Mouse (Mus musculus) intestine, postnatal 0 days (tissue): Measurements from ENCODE around the gene Pacsin2. TPM values are rescaled to one million over a fixed set of nuclear protein-coding genes. Genes with fewer than 3 reads are reported as not detected.

Experiments
- ATAC-seq: fragments of 200-750 bp; cut with Nextera tagmentation; 2 replicates; pipeline ENCODE4 v1.8.0; 2017; ENCODE audit warnings: mild to moderate bottlenecking, moderate TSS enrichment, moderate library complexity
- H3K27ac ChIP-seq: fragments of 300-500 bp; sonication (generic); 2 replicates; pipeline ENCODE4 v1.5.1; 2014; ENCODE audit warnings: mild to moderate bottlenecking, low read depth, low read length, moderate library complexity
- H3K27me3 ChIP-seq: fragments of 300-500 bp; sonication (generic); replicated peaks from 2 replicates; pipeline ENCODE4 v1.6.1; 2014; ENCODE audit warnings: low read length, mixed read lengths; ENCODE audit not compliant: control insufficient read depth, insufficient read depth
- H3K36me3 ChIP-seq: fragments of 300-500 bp; sonication (generic); 2 replicates; pipeline ENCODE4 v1.6.1; 2014; ENCODE audit warnings: mild to moderate bottlenecking, moderate library complexity; ENCODE audit not compliant: control insufficient read depth, insufficient read depth
- H3K4me1 ChIP-seq: fragments of 300-500 bp; sonication (generic); replicated peaks from 2 replicates; pipeline ENCODE4 v1.6.1; 2014; ENCODE audit warnings: antibody characterized with exemption, low read length, mixed read lengths; ENCODE audit not compliant: control insufficient read depth, insufficient read depth
- H3K4me2 ChIP-seq: fragments of 300-500 bp; sonication (generic); replicated peaks from 2 replicates; pipeline ENCODE4 v1.6.1; 2014; ENCODE audit warnings: low read depth, mild to moderate bottlenecking, moderate library complexity
- H3K4me3 ChIP-seq: fragments of 300-500 bp; sonication (generic); 2 replicates; pipeline ENCODE4 v1.5.1; 2014; ENCODE audit warnings: low read depth, low read length
- H3K9ac ChIP-seq: fragments of 300-500 bp; sonication (generic); 2 replicates; pipeline ENCODE4 v1.6.1; 2014; ENCODE audit warnings: mild to moderate bottlenecking, low read depth, low read length
- H3K9me3 ChIP-seq: fragments of 300-500 bp; sonication (generic); 2 replicates; pipeline ENCODE4 v1.6.1; 2016; ENCODE audit warnings: mixed run types; ENCODE audit not compliant: control insufficient read depth
- CTCF ChIP-seq: sonication (generic); IDR thresholded peaks from 2 replicates; pipeline ENCODE4 v1.5.1; 2016; ENCODE audit warnings: low read depth, mild to moderate bottlenecking, control low read depth, antibody characterized with exemption, moderate library complexity
- WGBS: fragments of 180-500 bp; shearing (Covaris S2); extraction: QIAGEN DNeasy Blood & Tissue Kit; methylation state at CpG from one replicate; pipeline ENCODE4 v1.1.7; 2014; 5-methylcytosine and 5-hydroxymethylcytosine counted together
- polyA plus RNA-seq: library from polyadenylated mRNA; unstranded; fragments of >200 nt; fragmentation: Nextera tagmentation; extraction: Ambion mirVana; gene quantifications from 2 replicates; pipeline ENCODE4 v1.2.1, GENCODE M21; 2015

The Pacsin2 gene
- polyA plus RNA-seq, 1 experiment from 2014 or later = 40.9 TPM

- no peak overlapping the region for H3K4me3 ChIP-seq
- H3K4me1 ChIP-seq = no peaks in the 10 kb centered on the region
- TF ChIP-seq CTCF = no peak
- H3K36me3 ChIP-seq = no peaks in the 10 kb centered on the region; the same call in 1 of the 2 replicates
- no peak overlapping the region for H3K27ac ChIP-seq
- no peaks in the 10 kb centered on the region for H3K27me3 ChIP-seq
- no peak for ATAC-seq
- H3K4me2 ChIP-seq = no peak overlapping the region
- H3K9me3 ChIP-seq = no peaks in the 10 kb centered on the region
- no peak overlapping the region for H3K9ac ChIP-seq
- WGBS = 77% methylated on average over 8 of the region's 8 CpGs
These were observed 18.3 kb upstream of the Pacsin2 start for GRCm38 (mm10) chr15:83482645-83483224.

GRCm38 (mm10) chr15:83481236-83481780 is 16.9 kb upstream of the Pacsin2 start:
- Histone ChIP-seq H3K4me3 (no peak overlapping the region), H3K9ac (no peak overlapping the region), H3K27ac (no peak overlapping the region), H3K9me3 (no peaks in the 10 kb centered on the region), H3K4me1 (no peaks in the 10 kb centered on the region), H3K27me3 (no peaks in the 10 kb centered on the region), H3K36me3 (no peaks in the 10 kb centered on the region; the same call in 1 of the 2 replicates), H3K4me2 (no peak overlapping the region)
- no peak for TF ChIP-seq CTCF
- WGBS = 70% methylated on average over 10 of the region's 10 CpGs
- ATAC-seq = no peak

- no peak for ATAC-seq
- Histone ChIP-seq H3K36me3 (no peaks in the 10 kb centered on the region; the same call in 1 of the 2 replicates), H3K27ac (no peak overlapping the region), H3K27me3 (no peaks in the 10 kb centered on the region), H3K4me2 (no peak overlapping the region), H3K4me3 (no peak overlapping the region), H3K9ac (no peak overlapping the region), H3K4me1 (no peaks in the 10 kb centered on the region), H3K9me3 (no peaks in the 10 kb centered on the region)
- 76% methylated on average over 4 of the region's 4 CpGs for WGBS
- TF ChIP-seq CTCF = no peak
These were observed 15.4 kb upstream of the Pacsin2 start for GRCm38 (mm10) chr15:83479818-83480217.

- no peak overlapping the region for H3K27ac ChIP-seq
- WGBS = 60% methylated on average over 3 of the region's 3 CpGs
- no peak overlapping the region for H3K4me2 ChIP-seq
- ATAC-seq = no peak
- no peaks in the 10 kb centered on the region for H3K9me3 ChIP-seq
- H3K36me3 ChIP-seq = no peaks in the 10 kb centered on the region
- no peaks in the 10 kb centered on the region for H3K4me1 ChIP-seq
- H3K9ac ChIP-seq = no peak overlapping the region
- H3K27me3 ChIP-seq = no peaks in the 10 kb centered on the region
- no peak overlapping the region for H3K4me3 ChIP-seq
- no peak for TF ChIP-seq CTCF
These were observed 13.7 kb upstream of the Pacsin2 start for GRCm38 (mm10) chr15:83478096-83478495.

- Histone ChIP-seq H3K9ac (no peak overlapping the region), H3K4me3 (no peak overlapping the region), H3K4me1 (no peaks in the 10 kb centered on the region), H3K27me3 (no peaks in the 10 kb centered on the region), H3K27ac (no peak overlapping the region), H3K9me3 (no peaks in the 10 kb centered on the region), H3K36me3 (no peaks in the 10 kb centered on the region), H3K4me2 (no peak overlapping the region)
- no peak for TF ChIP-seq CTCF
- 80% methylated on average over 12 of the region's 12 CpGs for WGBS
- no peak for ATAC-seq
These were observed 12.3 kb upstream of the Pacsin2 start for GRCm38 (mm10) chr15:83476593-83477273.

GRCm38 (mm10) chr15:83474466-83474836 is 10.0 kb upstream of the Pacsin2 start:
- 14% methylated on average over 5 of the region's 5 CpGs for WGBS
- Histone ChIP-seq H3K9me3 (no peaks in the 10 kb centered on the region), H3K4me3 (no peak overlapping the region), H3K27ac (peak overlapping the region; percentile 57), H3K27me3 (no peaks in the 10 kb centered on the region), H3K36me3 (no peaks in the 10 kb centered on the region), H3K4me1 (no peaks in the 10 kb centered on the region), H3K9ac (no peak overlapping the region), H3K4me2 (peak overlapping the region; percentile 42)
- peak; percentile 73 for ATAC-seq
- no peak for TF ChIP-seq CTCF
